Mouse (Mus musculus) liver, postnatal 0 days (tissue): Measurements from ENCODE around the gene Cs. TPM values are rescaled to one million over a fixed set of nuclear protein-coding genes. Genes with fewer than 3 reads are reported as not detected.

Experiments used
- ATAC-seq: fragments of 200-750 bp; cut with Nextera tagmentation; 2 replicates; pipeline ENCODE4 v1.8.0; 2017; ENCODE audit warnings: mild to moderate bottlenecking, moderate library complexity
- DNase-seq: peaks from one replicate; pipeline ENCODE4 v3.0.0-alpha.2; 2016
- H3K27ac ChIP-seq: fragments of 300-500 bp; sonication (generic); 2 replicates; pipeline ENCODE4 v1.5.1; 2014; ENCODE audit warnings: antibody characterized with exemption, moderate library complexity, mild to moderate bottlenecking, low read depth
- H3K27me3 ChIP-seq: fragments of 300-500 bp; sonication (generic); 2 replicates; pipeline ENCODE4 v1.6.1; 2014; ENCODE audit warnings: low read length, control low read depth, mixed read lengths; ENCODE audit not compliant: insufficient read depth
- H3K36me3 ChIP-seq: fragments of 300-500 bp; sonication (generic); replicated peaks from 2 replicates; pipeline ENCODE4 v1.6.1; 2014; ENCODE audit warnings: mild to moderate bottlenecking, control low read depth, low read length, moderate library complexity, mixed read lengths; ENCODE audit not compliant: insufficient read depth
- H3K4me1 ChIP-seq: fragments of 300-500 bp; sonication (generic); 2 replicates; pipeline ENCODE4 v1.6.1; 2014; ENCODE audit warnings: antibody characterized with exemption, mild to moderate bottlenecking, control low read depth; ENCODE audit not compliant: insufficient read depth
- H3K4me2 ChIP-seq: fragments of 300-500 bp; sonication (generic); 2 replicates; pipeline ENCODE4 v1.6.1; 2014; ENCODE audit warnings: low read depth, mild to moderate bottlenecking, low read length, moderate library complexity, mixed read lengths
- H3K4me3 ChIP-seq: fragments of 300-500 bp; sonication (generic); 2 replicates; pipeline ENCODE4 v1.5.1; 2014; ENCODE audit warnings: low read depth, low read length
- H3K9ac ChIP-seq: fragments of 300-500 bp; sonication (generic); replicated peaks from 2 replicates; pipeline ENCODE4 v1.6.1; 2014; ENCODE audit warnings: mild to moderate bottlenecking, moderate library complexity
- H3K9me3 ChIP-seq: fragments of 300-500 bp; sonication (generic); 2 replicates; pipeline ENCODE4 v1.6.1; 2016; ENCODE audit warnings: mild to moderate bottlenecking, control low read depth, low read length, mixed read lengths
- CTCF ChIP-seq: sonication (generic); IDR thresholded peaks from 2 replicates; pipeline ENCODE4 v1.5.1; 2016; ENCODE audit warnings: antibody characterized with exemption, low read depth
- EP300 ChIP-seq: IDR thresholded peaks from 2 replicates; pipeline ENCODE4 v1.6.1; 2016; ENCODE audit warnings: antibody characterized with exemption, low read depth, mild to moderate bottlenecking
- WGBS: fragments of 180-500 bp; shearing (Covaris S2); extraction: QIAGEN DNeasy Blood & Tissue Kit; methylation state at CpG from one replicate; pipeline ENCODE4 v1.1.7; 2014; ENCODE audit not compliant: insufficient replicate concordance; 5-methylcytosine and 5-hydroxymethylcytosine counted together
- polyA plus RNA-seq: library from polyadenylated mRNA; unstranded; fragments of >200 nt; fragmentation: Nextera tagmentation; extraction: Ambion mirVana; gene quantifications from 2 replicates; pipeline ENCODE4 v1.2.1, GENCODE M21; 2015

The Cs gene
- polyA plus RNA-seq, 1 experiment from 2014 or later, result 51.4 TPM

DNA sequence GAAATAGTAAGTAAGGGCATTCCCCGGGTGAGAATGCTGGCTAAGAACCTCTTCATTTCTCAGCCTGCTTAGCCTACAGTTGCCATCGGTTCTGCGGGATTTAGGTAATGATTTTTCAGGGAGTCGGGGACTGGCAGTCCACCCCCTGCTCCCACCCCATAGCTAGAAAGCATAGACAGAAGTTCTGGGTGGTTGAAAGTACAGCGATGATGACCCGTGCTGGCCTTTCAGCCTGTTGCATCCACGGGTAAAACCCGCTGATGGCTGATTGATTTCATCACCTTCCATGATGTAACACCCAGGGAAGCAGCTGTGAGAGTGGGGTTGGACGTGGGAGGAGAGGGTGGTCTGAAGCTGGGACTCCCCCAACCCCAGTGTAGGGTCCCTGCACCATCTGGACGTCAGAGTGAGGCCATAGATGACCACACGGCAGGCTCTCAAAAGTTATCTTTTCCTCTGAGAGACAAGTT is 38.8 kb upstream of the Cs start, which contains the start of gene Il23a:
Gene Il23a, minus strand, starts transcription at position 51 of the 470 bp plus-strand sequence.
- Histone ChIP-seq H3K36me3 (no peaks in the 10 kb centered on the region), H3K27ac (peak within 1 kb of the TSS; percentile 39; the same call in 1 of the 2 replicates), H3K9me3 (no peaks in the 10 kb centered on the region), H3K4me1 (peaks cover 25% of the 10 kb centered on the region), H3K9ac (peak within 1 kb of the TSS; percentile 38; the same call in 1 of the 2 replicates), H3K4me2 (peak within 1 kb of the TSS; percentile 13; the same call in 1 of the 2 replicates), H3K4me3 (no peak within 1 kb of the TSS), H3K27me3 (no peaks in the 10 kb centered on the region)
- DNase-seq (no peak), ATAC-seq (no peak)
- TF ChIP-seq EP300, result no peak
- no peak for TF ChIP-seq CTCF
- 47% methylated on average over 11 of the region's 11 CpGs for WGBS

DNA sequence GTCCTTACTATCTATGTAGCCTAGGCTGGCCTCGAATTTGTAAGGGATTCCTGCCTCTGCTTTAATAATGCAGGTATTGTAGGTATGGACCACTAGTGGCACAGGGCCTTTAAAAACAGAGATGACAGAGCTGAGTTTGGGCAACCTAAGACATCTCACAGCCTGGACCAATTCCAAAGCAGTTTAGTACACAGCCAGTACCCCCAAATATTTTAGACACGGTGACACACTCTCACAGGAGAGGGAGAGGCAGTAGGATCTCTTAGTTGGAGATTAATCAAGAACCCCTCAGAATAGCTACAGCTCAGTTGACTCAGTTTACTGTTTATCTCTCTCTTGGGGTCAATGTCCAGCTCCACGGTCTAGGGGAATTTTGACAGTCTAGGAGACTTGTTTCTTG is 35.2 kb upstream of the Cs start:
- ATAC-seq, result no peak
- TF ChIP-seq EP300 (no peak), CTCF (no peak)
- Histone ChIP-seq H3K4me2 (peak overlapping the region; percentile 87), H3K4me3 (peak overlapping the region; percentile 65), H3K9ac (peak overlapping the region; percentile 92), H3K27ac (peak overlapping the region; percentile 88), H3K4me1 (peaks cover 38% of the 10 kb centered on the region), H3K27me3 (no peaks in the 10 kb centered on the region), H3K9me3 (no peaks in the 10 kb centered on the region), H3K36me3 (peaks cover 2% of the 10 kb centered on the region; the same call in 1 of the 2 replicates)
- DNase-seq, result no peak
- WGBS, result 22% methylated on average over 3 of the region's 3 CpGs

DNA sequence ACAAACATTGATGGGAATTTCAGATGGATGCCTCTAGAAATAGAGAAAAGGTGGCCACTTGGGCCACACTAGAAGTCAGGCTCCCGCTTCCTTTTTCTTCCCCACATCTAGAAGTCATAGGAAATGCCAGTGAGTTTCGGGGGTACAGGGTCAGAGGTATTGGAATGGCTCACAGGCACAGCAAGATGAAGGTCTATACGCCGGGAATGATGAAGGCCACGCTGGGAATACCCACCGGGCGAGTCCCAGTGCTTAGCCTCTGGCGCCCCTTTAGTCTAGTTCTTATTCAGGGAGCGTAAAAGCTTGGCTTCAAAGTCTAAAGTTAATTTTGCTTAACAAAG is 34.8 kb upstream of the Cs start:
- Histone ChIP-seq H3K9me3 (no peaks in the 10 kb centered on the region), H3K27ac (peak overlapping the region; percentile 88), H3K9ac (peak overlapping the region; percentile 92), H3K4me1 (peaks cover 35% of the 10 kb centered on the region), H3K4me3 (peak overlapping the region; percentile 65), H3K27me3 (no peaks in the 10 kb centered on the region), H3K4me2 (peak overlapping the region; percentile 87), H3K36me3 (peaks cover 3% of the 10 kb centered on the region; the same call in 1 of the 2 replicates)
- ATAC-seq, result peak; percentile 28
- no peak for DNase-seq
- WGBS, result under 1% methylated on average over 9 of the region's 9 CpGs
- TF ChIP-seq EP300 (no peak), CTCF (0 out of 2 replicates have a peak, but pooled peaks have one; percentile 5)

DNA sequence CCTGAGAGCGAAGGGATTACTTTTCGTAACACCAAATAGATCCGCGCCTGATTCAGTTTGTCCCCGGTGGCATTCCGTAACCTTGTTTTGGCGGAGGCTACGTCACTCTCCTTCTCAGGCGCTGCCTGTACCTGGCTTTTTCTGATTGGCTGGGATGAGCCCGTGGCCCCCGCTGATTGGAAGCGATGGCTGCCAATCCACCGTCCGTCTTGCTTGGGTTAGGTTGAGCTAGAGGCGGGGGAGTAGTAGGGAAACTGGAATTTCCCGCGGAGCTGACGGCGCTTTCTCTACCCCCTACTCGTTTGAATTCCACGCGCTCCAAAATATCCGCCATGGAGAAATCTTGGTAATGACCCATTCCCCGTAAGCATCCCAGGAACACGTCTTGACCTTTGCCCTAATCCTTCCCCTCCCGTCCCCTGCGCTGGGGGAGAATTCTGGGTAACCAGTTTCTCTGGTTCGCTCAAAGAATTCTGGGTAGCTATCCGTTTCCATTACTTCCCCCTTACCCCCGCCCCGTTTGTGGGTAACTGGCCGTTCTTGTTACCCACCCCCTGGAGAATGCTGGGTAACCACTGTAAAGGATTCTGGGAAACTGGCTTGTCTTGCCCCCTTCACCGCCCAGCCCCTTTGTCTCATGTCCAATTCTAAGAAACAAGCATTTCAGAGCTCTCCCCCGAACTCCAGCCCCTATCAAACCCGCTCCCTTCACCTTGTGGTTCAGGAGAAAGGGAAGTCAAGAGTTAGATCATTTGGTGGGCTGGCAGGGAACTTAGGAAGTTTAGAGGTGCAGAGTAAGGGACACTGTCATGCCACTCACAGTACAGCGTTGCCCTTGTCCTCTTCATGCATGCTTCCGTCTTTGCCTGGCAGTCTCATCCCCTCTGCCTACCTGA is 34.2 kb upstream of the Cs start, which contains the start of gene Pan2:
Gene Pan2, plus strand, starts transcription at position 210 of the 896 bp plus-strand sequence.
- Histone ChIP-seq H3K4me3 (peak within 1 kb of the TSS; percentile 65), H3K27me3 (no peaks in the 10 kb centered on the region), H3K4me2 (peak within 1 kb of the TSS; percentile 87), H3K9me3 (no peaks in the 10 kb centered on the region), H3K36me3 (peaks cover 9% of the 10 kb centered on the region), H3K27ac (peak within 1 kb of the TSS; percentile 88), H3K9ac (peak within 1 kb of the TSS; percentile 92), H3K4me1 (peaks cover 31% of the 10 kb centered on the region)
- under 1% methylated on average over 37 of the region's 37 CpGs for WGBS
- ATAC-seq (peak; percentile 99), DNase-seq (peak; percentile 99)
- TF ChIP-seq EP300 (peak; percentile 91), CTCF (no peak)

DNA sequence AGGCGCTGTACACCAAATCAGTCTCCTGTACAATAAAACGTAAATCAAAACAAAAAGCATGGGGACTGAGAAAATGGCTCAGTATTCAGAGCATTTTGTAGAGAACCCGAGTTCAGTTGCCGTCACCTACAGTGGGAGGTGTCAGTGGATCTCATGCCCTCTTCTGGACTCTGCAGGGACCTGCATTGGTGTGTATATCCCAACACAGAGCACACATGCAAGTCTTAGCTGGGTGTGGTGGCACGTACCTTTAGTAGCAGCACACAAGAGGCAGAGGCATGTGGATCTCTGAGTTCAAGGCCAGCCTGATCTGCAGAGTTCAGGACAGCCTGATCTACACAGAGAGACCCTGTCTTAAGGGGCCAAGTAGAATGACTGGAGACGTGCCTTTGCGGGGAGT is 27.9 kb upstream of the Cs start:
- WGBS, result 89% methylated on average over 7 of the region's 7 CpGs
- Histone ChIP-seq H3K36me3 (peaks cover 55% of the 10 kb centered on the region), H3K27ac (no peak overlapping the region), H3K27me3 (no peaks in the 10 kb centered on the region), H3K4me2 (no peak overlapping the region), H3K9me3 (no peaks in the 10 kb centered on the region), H3K4me3 (no peak overlapping the region), H3K4me1 (peaks cover 6% of the 10 kb centered on the region), H3K9ac (no peak overlapping the region)
- ATAC-seq, result no peak
- TF ChIP-seq EP300 (no peak), CTCF (no peak)
- no peak for DNase-seq

DNA sequence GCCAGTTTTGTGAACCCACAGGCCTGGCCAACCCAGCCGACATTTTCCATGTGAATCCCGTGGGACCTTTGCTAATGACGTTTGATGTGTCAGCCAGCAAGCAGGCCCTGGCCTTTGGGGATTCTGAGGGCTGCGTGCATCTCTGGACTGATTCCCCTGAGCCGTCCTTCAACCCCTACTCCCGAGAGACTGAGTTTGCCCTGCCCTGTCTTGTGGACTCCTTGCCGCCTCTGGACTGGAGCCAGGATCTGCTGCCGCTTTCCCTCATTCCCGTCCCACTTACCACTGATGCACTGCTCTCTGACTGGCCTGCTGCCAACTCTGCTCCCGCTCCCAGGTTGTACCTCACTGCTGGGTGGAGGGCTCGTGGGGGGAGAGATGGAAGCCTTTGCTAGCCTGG is 27.4 kb upstream of the Cs start:
- Histone ChIP-seq H3K27me3 (no peaks in the 10 kb centered on the region), H3K4me3 (no peak overlapping the region), H3K9me3 (no peaks in the 10 kb centered on the region), H3K27ac (no peak overlapping the region), H3K36me3 (peaks cover 60% of the 10 kb centered on the region), H3K4me1 (peaks cover 1% of the 10 kb centered on the region; the same call in 1 of the 2 replicates), H3K4me2 (no peak overlapping the region), H3K9ac (no peak overlapping the region)
- DNase-seq (no peak), ATAC-seq (no peak)
- WGBS, result 80% methylated on average over 11 of the region's 11 CpGs
- TF ChIP-seq EP300 (no peak), CTCF (no peak)
